ENCODE assay signal across 15 mouse cellular contexts in genomic region chr12:37047191-37047590, GRCm38 (mm10).
DNase-seq lines count a peak whose midpoint lies in the region; TF ChIP-seq lines count a peak whose summit lies in the region.
"Had no signal": no experiment of that assay in that cellular context is flagged by ENCODE, and none has a peak within 500 bp of the region (broad histone marks: within the 10 kb centered on the region; RNA-seq: fewer than 3 reads in every experiment).

No protein-coding gene starts in this region.

- H3K27ac ChIP-seq in gastrocnemius, adult 2 months = peak overlapping the region; percentile 70
- peak overlapping the region; percentile 74 for H3K27ac ChIP-seq in brown adipose tissue, adult 24 weeks (replicated peaks; ENCODE audit: low read depth, low read length)
- H3K27ac ChIP-seq: forebrain, embryonic 15.5 days; hindbrain, embryonic 13.5 days; hindbrain, postnatal 0 days; kidney, embryonic 15.5 days had no signal

- no peak overlapping the region for H3K4me3 ChIP-seq in gastrocnemius, adult 2 months
- H3K4me3 ChIP-seq in brown adipose tissue, adult 24 weeks (ENCODE audit: insufficient read depth, low read depth, low read length) = no peak overlapping the region
- H3K4me3 ChIP-seq: forebrain, embryonic 15.5 days; hindbrain, embryonic 13.5 days; kidney, embryonic 15.5 days had no signal

- no peaks in the 10 kb centered on the region for H3K4me1 ChIP-seq in brown adipose tissue, adult 24 weeks (ENCODE audit: control insufficient read depth, insufficient read depth, insufficient read length, low read length)
- H3K4me1 ChIP-seq: forebrain, embryonic 15.5 days; hindbrain, embryonic 13.5 days; kidney, embryonic 15.5 days had no signal

- intact Hi-C loops in gastrocnemius, adult 2 months (cut with DNase I) = loop anchor here (5.0 kb wide), 1 partner anchor 35 kb away; no protein-coding TSS in a partner anchor
- intact Hi-C loops in gastrocnemius, postnatal 36 days (cut with DNase I) = no loop called here
- intact Hi-C loops in heart, postnatal 25 days (cut with DNase I) = no loop called here
- intact Hi-C loops in heart, postnatal 36 days (cut with DNase I) = no loop called here

- DNase-seq in gastrocnemius, adult 2 months = no peak
- no peak for DNase-seq in gastrocnemius, postnatal 36 days
- peak; percentile 61 for DNase-seq in heart, adult 8-10 months (ENCODE audit: low spot score)
- DNase-seq in heart, postnatal 25 days (ENCODE audit: low spot score) = no peak
- DNase-seq in heart, postnatal 36 days = peak; percentile 7 to 27
- no peak for DNase-seq in frontal cortex, postnatal 25 days (ENCODE audit: low spot score in 2 of 2)
- DNase-seq: adrenal gland, postnatal 14 days; cerebellum, adult 18-20 months; cerebellum, adult 9-11 months; kidney, adult 11 months had no signal

- TF ChIP-seq CTCF in gastrocnemius, adult 2 months (IDR thresholded peaks at IDR 0.05) = no peak

Comparison
In these comparisons a context has a peak if more than half of its experiments do, and no peak if none do; other contexts are left out.
1. DNase-seq: peak in heart, adult 8-10 months (single experiment) and heart, postnatal 36 days (2 of 2); none in gastrocnemius, adult 2 months (single experiment), gastrocnemius, postnatal 36 days (0 of 2), heart, postnatal 25 days (single experiment) and frontal cortex, postnatal 25 days (0 of 2).